Mouse (Mus musculus) adrenal gland, postnatal 14 days (tissue): ENCODE data around the gene B3gat2. TPM values are rescaled to one million over a fixed set of nuclear protein-coding genes. Genes with fewer than 3 reads are reported as not detected.

Experiments
- DNase-seq: peaks from one replicate; pipeline ENCODE4 v3.0.0; 2021; ENCODE audit warnings: mixed read lengths
- total RNA-seq: library from RNA; stranded (reverse); gene quantifications from 2 replicates; pipeline ENCODE4 v1.2.3, GENCODE M21; 2021

Gene B3gat2
- total RNA-seq, 1 experiment from 2014 or later = not detected

- DNase-seq = no peak
Measured at GRCm38 (mm10) chr1:23834819-23835218, 73.3 kb downstream of the B3gat2 start.

- DNase-seq = no peak
Measured at GRCm38 (mm10) chr1:23836630-23837029, 75.1 kb downstream of the B3gat2 start.

DNA sequence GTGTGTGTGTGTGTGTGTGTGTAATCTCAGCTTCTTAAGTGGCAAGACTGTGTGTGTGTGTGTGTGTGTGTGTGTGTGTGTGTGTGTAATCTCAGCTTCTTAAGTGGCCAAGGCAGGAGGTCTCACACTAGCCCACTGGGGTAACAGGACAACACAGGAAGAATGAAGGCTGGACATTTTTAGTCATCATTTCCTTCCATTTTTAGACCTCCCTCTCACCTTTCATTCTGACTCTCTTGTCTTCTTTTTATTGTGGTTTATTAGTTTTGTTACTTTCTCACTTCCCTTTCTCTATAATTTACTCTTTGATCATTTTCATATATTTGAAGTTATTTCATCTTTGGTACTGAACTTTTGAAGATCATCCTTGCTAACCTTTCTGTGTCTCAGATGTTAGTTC is 79.4 kb downstream of the B3gat2 start:
- no peak for DNase-seq

- no peak for DNase-seq
Measured at GRCm38 (mm10) chr1:23842629-23843028, 81.1 kb downstream of the B3gat2 start.

DNA sequence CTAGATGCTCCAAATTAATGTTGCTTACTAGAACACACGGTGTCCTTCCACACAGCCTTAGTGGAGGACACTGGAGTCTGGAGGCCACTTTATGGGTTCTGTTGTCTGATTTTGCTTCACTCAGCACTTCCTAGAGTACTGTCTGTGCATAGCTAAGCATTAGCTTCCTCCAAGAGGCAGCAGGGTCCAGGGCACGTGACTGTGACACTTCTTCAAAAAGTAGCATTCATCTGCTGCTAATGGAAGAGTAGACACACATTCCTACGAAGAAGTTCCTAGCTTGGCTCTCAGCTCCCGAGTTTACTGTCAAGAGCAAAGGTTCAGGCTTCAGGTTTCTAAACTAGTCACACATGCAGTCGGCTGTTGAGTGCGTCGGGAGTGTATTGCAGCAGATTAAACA is 82.2 kb downstream of the B3gat2 start:
- DNase-seq = no peak

DNA sequence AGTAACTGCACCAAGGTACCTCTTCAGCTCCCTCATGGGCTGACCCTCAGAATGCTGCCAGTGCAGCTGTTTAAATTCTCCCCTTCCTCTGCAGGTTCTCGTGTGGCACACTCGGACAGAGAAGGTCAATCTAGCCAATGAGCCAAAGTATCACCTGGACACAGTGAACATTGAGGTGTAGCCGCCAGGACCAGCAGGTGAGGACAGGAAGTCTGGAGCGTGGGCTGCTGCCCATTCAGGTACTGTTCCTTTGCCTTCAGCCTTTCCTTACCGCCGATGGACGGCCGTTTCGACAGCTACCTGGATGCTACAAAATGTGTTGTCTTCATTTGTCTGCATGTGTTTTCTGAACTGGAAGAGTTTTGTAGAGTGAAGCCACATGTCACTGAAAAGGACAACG is 83.5 kb downstream of the B3gat2 start:
- no peak for DNase-seq

DNA sequence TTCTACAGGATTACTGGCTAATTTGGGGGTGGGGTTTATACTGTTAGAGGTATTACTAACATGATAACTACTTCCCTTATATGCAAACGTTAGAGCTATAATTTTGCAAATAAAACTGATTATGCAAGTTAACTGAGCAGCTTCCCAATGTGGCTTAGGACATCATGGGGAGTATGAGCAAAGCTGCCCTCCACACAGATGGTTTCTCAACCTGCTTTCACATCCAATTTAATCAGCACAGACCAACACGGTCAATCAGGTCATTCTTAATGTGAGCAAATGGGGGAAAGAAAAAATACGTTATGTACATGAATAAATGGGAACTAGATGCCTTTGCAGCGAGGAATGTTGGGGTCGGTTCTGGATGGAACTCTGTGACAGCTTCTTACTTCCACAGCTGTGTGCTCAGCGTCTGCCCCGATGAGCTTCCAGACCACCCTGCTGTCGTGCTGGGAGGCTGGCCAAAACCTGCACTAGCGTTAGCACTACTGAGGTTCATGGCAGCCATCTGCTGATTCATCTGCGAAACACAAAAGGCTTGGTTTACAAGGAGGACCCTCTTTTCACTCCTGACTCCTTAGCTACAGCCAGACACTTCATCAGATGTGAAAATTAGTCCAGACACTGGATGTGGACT is 84.6 kb downstream of the B3gat2 start:
- no peak for DNase-seq

GRCm38 (mm10) chr1:23855623-23856022 is 94.1 kb downstream of the B3gat2 start:
- DNase-seq = no peak

DNA sequence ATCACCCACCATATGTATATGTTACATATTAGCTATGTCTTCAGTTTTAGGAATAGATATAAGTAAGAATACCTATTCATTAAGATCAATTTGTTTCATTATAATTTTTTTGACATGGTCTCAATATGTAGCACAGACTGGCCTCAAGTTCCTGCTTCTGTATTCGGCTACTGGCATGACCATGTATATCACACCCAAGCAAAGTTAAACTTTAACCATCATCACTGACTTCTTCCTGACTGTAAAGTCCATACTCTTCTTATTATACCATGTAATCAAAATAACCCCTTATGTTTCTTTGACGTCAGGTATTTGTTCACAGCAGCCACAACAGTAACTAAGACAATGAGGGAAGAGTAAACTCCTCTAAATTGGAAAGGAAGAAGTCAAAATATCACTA is 99.4 kb downstream of the B3gat2 start:
- DNase-seq = no peak

DNA sequence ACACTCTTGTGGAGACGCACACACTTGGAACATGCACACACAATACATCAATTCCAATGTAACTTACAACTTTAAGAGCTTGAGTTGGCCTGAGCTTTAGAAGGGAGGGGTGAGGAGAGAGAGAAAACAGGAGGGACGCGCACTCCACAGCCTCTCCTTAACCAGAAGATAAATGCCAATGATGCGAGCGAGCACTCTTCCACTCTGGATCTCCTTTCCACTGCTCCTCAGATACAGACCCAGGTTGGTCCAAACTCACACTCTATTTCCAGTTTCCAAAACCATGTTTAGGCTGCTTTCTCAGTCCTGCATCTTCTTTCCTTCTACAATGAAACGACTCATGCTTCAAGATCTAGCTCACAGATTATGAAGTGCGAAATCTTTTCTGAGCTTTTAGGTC is 104.0 kb downstream of the B3gat2 start:
- DNase-seq = no peak

DNA sequence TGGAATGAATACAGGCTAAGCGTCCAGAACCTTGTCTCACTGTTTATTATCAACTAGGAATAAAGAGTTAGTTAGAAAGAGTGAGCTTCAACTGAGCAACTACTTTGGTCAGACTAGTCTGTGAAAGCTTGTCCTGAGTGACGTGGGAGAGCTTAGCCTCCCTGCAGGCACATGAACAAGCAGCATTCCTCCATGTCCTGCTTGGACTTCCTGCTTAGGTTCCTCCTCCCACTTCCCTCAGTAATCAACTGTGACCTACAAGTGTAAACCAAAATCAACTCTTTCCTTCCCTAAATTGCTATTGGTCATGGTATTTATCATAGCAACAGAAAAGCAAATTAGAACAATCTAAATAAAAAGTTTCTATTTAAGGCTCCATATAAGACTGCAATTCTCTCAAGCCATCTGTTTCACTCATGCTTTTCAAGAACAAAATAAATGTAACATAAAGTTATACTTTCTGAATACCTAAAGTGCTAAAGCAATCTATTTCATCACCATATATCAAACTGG is 105.9 kb downstream of the B3gat2 start:
- no peak for DNase-seq

DNA sequence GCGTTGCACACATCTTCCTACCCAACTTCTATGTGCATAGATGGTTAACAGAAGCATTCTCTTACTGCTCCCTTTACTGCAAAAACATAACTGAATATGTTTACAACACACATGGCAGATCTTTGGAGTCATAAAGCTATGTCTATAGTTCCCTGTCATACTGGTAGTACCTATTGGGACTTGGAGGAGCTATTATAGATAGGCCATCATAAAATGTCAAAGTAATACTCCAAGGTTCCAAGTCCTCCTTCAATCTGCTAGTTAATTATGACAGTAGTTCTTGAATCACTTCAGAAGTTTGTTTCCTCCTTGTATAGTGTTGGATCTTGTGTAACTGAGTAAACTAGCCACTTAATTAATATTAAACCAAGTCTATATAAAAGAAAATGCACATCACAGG is 110.6 kb downstream of the B3gat2 start:
- DNase-seq = no peak

DNA sequence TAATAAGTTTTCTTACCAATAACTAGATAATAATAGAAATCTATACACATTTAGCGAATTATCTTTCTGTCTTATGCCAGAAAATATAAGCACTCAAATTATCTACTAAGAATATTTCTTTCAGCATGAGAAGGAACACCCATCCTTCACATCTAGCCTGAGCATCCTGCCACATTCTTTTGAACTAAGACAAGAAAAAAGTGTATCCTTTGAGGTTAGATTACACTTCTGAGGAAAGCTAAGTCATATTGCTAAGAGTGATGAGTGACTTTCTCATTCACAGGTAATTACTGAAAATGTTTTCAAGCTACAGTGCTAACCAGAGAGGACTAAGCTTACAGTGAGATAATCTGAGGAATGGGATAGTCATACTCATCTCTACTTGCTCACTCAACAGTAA is 121.1 kb downstream of the B3gat2 start:
- DNase-seq = no peak

DNA sequence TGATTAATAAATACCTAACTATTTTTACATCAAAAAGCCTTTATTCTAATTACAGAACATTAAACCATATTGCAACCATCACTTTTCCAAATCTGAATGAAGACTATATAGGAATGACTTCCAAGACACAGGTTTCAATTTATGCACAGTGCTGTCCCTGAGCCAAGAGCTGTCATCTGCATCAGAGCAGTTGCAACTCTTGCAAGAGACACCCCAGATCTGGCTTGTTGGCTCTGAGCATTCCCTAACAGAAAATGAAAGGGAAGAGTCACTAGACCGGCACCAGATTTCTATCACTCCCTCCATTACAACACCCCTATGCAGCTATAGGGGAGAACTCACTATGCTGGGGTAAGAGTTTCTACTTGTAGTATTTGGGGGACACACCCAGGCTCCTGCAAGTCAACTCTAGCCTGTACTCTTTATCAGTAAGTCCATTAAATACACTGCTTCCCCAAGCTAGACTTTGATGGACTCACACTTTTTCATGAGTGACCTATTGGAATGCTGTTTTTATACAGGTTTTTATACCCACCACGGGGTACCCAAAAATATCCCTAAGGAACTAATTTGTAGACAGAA is 122.6 kb downstream of the B3gat2 start:
- no peak for DNase-seq

DNA sequence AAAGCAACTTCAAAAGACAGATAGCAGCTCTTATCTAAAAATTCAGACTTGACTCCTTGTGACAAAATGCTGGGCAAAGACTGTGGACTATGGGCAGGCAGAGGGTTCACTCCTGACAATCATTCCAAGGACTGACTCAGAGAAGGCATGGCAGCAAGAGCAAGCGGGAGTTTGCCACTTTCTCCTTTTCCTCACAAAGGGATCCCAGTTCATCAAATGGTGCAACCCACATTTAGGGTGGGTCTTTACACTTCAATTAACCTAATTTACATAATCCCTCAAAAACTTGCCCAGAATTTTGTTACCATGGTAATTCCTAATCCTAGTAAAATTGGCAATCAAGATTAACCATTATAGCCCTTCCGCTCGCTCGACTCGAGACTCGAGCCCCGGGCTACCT is 123.4 kb downstream of the B3gat2 start:
- DNase-seq = no peak

GRCm38 (mm10) chr1:23892072-23892471 is 130.5 kb downstream of the B3gat2 start:
- no peak for DNase-seq

Other genes with a start within 250 kb of the B3gat2 start
- gene Smap1, start 160.6 kb downstream of the B3gat2 start, total RNA-seq = 79.4 and 89.0 TPM in 2 replicates
- gene Sdhaf4, start 243.9 kb downstream of the B3gat2 start, total RNA-seq = 54.9 and 57.5 TPM in 2 replicates